Mouse (Mus musculus) C2C12 (cell line): ENCODE results near the gene S1pr4.

Experiments used
- CTCF ChIP-seq: IDR thresholded peaks from one replicate; pipeline ENCODE4 v1.5.1; 2011; ENCODE audit not compliant: control insufficient read depth, insufficient read depth, insufficient read length
- FOSL1 ChIP-seq: IDR thresholded peaks from one replicate; pipeline ENCODE4 v1.8.0; 2011; ENCODE audit warnings: mild to moderate bottlenecking, low read length; ENCODE audit not compliant: poor library complexity, insufficient read depth, severe bottlenecking
- MAX ChIP-seq: IDR thresholded peaks from one replicate; pipeline ENCODE4 v1.6.1; 2011; ENCODE audit warnings: mild to moderate bottlenecking, control low read depth
- MYOD1 ChIP-seq: IDR thresholded peaks from one replicate; pipeline ENCODE4 v1.6.1; 2011; ENCODE audit warnings: low read depth; ENCODE audit not compliant: control insufficient read depth, insufficient read length
- MYOG ChIP-seq: IDR thresholded peaks from one replicate; pipeline ENCODE4 v1.6.1; 2011; ENCODE audit not compliant: control insufficient read depth, insufficient read length; ENCODE audit errors: extremely low read depth
- USF1 ChIP-seq: IDR thresholded peaks from one replicate; pipeline ENCODE4 v1.6.1; 2011; ENCODE audit warnings: low read depth, mild to moderate bottlenecking, control low read depth, moderate library complexity

DNA sequence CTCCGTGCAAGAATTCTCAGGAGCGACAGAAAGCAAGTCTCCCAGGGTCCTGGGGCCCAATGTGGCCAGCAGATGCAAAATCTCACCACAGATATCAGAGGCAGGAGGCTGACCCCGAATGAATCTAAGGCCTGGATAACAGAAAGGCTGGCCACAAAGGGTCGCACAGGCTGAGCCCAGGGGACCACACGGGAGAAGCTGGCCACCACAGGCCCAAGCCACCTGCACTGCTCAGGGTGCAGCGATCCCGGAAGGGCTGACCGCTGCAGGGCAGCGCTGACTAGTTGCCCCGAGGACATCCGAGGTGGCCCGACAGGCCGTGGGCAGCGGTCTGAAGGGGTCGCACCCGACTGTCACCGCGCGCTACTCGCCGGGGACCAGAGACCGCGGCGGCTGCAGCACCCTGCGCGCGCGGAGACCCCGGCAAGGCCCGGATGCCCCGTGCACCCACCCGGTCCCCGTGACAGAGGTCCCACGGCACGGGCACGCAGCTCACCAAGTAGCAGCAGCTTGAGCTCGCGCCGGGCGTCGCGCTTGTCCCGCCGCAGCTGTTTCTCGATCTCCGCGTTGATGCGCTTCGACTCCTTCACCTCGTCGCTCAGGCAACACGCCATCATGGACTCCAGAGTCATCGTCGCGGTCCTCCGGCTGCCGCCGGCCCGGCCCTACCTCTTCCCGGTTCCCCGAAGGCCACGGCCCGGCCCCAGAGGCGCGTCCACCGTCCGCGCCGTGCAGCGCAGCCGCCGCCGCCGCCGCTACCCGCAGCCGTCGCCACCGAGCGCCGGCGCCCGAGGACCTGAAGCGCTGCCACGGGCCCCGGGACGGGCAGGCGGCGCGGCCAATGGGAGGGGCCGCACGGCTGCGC, 44.6 kb upstream of the S1pr4 start:
- no peak for TF ChIP-seq USF1
- TF ChIP-seq CTCF: no peak
- TF ChIP-seq MYOD1: no peak
- TF ChIP-seq MAX: no peak
- no peak for TF ChIP-seq FOSL1
- no peak for TF ChIP-seq MYOG
